Comparison of ENCODE assay signal across 10 mouse cellular contexts in genomic region chr17:27039432-27040102, GRCm38 (mm10). TPM values are rescaled to one million over a fixed set of nuclear protein-coding genes. Genes with fewer than 3 reads are reported as not detected.
DNase-seq lines count a peak whose midpoint lies in the region; ATAC-seq and TF ChIP-seq lines count a peak whose summit lies in the region.
"Had no signal": no experiment of that assay in that cellular context is flagged by ENCODE, and none has a peak within 500 bp of the region (broad histone marks: within the 10 kb centered on the region; RNA-seq: fewer than 3 reads in every experiment).

No protein-coding gene starts in this region.

- no peak for ATAC-seq in kidney, embryonic 14.5 days (ENCODE audit: low FRiP score, low TSS enrichment)
- no peak for ATAC-seq in Patski
- no peak for ATAC-seq in limb, embryonic 12.5 days (ENCODE audit: insufficient number of reproducible peaks, insufficient read depth, low FRiP score, low TSS enrichment, low read depth)

- H3K9me3 ChIP-seq in kidney, embryonic 14.5 days (ENCODE audit: control insufficient read depth, low read length): no peaks in the 10 kb centered on the region
- H3K9me3 ChIP-seq in E14TG2a.4 (ENCODE audit: low read length): no peaks in the 10 kb centered on the region
- H3K9me3 ChIP-seq in limb, embryonic 12.5 days: no peaks in the 10 kb centered on the region

- WGBS in kidney, embryonic 14.5 days: 62% methylated on average over 10 of the region's 10 CpGs
- WGBS in limb, embryonic 12.5 days: 58% methylated on average over 10 of the region's 10 CpGs

- in situ Hi-C loops in Patski (cut with MboI; ENCODE audit: low pct_unique_long_range_greater_than_20kb): loop anchor here (5.0 kb wide), 1 partner anchor 93 kb away; the partner anchor contains the start of gene Uqcc2

- POLR2A ChIA-PET in Patski (lab: Charles Lee): interaction anchor here (0.6 to 3.6 kb wide), 6 partner anchors 12 to 169 kb away, joined by 3 to 21 read pairs (median 4); partner anchors contain the start of gene Itpr3

- CTCF ChIA-PET in Patski (lab: Charles Lee): interaction anchor here (1.4 to 1.6 kb wide), 2 partner anchors 38 to 44 kb away, joined by 4 to 6 read pairs; no protein-coding TSS in a partner anchor

- 0 out of 2 replicates have a peak overlapping the region, but pooled peaks have one; percentile 18 for H3K9ac ChIP-seq in kidney, embryonic 14.5 days (ENCODE audit: low read depth, low read length)
- H3K9ac ChIP-seq in limb, embryonic 12.5 days (replicated peaks): peak overlapping the region; percentile 47; the same call in 1 of the 2 replicates

- peak overlapping the region; percentile 94 for H3K27ac ChIP-seq in kidney, embryonic 14.5 days (ENCODE audit: low read depth, low read length)
- H3K27ac ChIP-seq in limb, embryonic 12.5 days: peak overlapping the region; percentile 90

- no peaks in the 10 kb centered on the region for H3K27me3 ChIP-seq in kidney, embryonic 14.5 days (ENCODE audit: control insufficient read depth, insufficient read depth, low read length)
- H3K27me3 ChIP-seq in E14TG2a.4 (ENCODE audit: insufficient read depth, low read length): no peaks in the 10 kb centered on the region
- no peaks in the 10 kb centered on the region for H3K27me3 ChIP-seq in Patski
- no peaks in the 10 kb centered on the region; the same call in 1 of the 2 replicates for H3K27me3 ChIP-seq in limb, embryonic 12.5 days

- H3K4me2 ChIP-seq in kidney, embryonic 14.5 days (replicated peaks; ENCODE audit: low read depth, low read length): no peak overlapping the region
- H3K4me2 ChIP-seq in limb, embryonic 12.5 days: peak overlapping the region; percentile 47

- TF ChIP-seq CTCF in E14TG2a.4 (conservative IDR thresholded peaks at IDR 0.05; ENCODE audit: low read length) (no peak), Patski (IDR thresholded peaks at IDR 0.05) (no peak)

- H3K4me1 ChIP-seq in kidney, embryonic 14.5 days (ENCODE audit: control insufficient read depth, insufficient read depth, low read length): peaks cover 39% of the 10 kb centered on the region
- H3K4me1 ChIP-seq in E14TG2a.4 (replicated peaks; ENCODE audit: low read depth, low read length): peaks cover 89% of the 10 kb centered on the region
- peaks cover 61% of the 10 kb centered on the region for H3K4me1 ChIP-seq in limb, embryonic 12.5 days (replicated peaks)

- H3K36me3 ChIP-seq in kidney, embryonic 14.5 days (ENCODE audit: control insufficient read depth, insufficient read depth, low read length): no peaks in the 10 kb centered on the region
- no peaks in the 10 kb centered on the region for H3K36me3 ChIP-seq in E14TG2a.4 (ENCODE audit: insufficient read depth, low read length)
- H3K36me3 ChIP-seq in limb, embryonic 12.5 days: no peaks in the 10 kb centered on the region

- DNase-seq in kidney, adult 8-10 months: no peak
- peak; percentile 64 for DNase-seq in Patski (ENCODE audit: low read depth, low spot score)
- DNase-seq in testis, postnatal 14 days (ENCODE audit: low spot score): no peak
- DNase-seq in embryo, embryonic 10 days (ENCODE audit: low spot score): no peak
- DNase-seq: adrenal gland, postnatal 36 days; cerebellum, adult 9-11 months; layer of hippocampus, postnatal 36 days had no signal

- no peak overlapping the region for H3K4me3 ChIP-seq in kidney, embryonic 14.5 days (ENCODE audit: low read length)
- H3K4me3 ChIP-seq in E14TG2a.4 (replicated peaks; ENCODE audit: low read length): peak overlapping the region; percentile 78
- H3K4me3 ChIP-seq in limb, embryonic 12.5 days (replicated peaks): 0 out of 2 replicates have a peak overlapping the region, but pooled peaks have one; percentile 11

RNA-seq across cellular contexts. Expression of gene Bak1, which starts 10.8 kb away (rescaled TPM):
- 11.1 and 16.0 TPM in 2 replicates for polyA plus RNA-seq in kidney, embryonic 14.5 days (2014; fragmentation: Nextera tagmentation; extraction: Ambion mirVana)
- 96.7 TPM for polyA plus RNA-seq in Patski (2021)
- 3.5 and 5.3 TPM in 2 replicates for polyA plus RNA-seq in limb, embryonic 12.5 days (2016; fragmentation: Nextera tagmentation; extraction: Ambion mirVana)

RNA-seq across cellular contexts. Expression of gene Itpr3, which starts 17.5 kb away (rescaled TPM):
- 5.3 and 9.9 TPM in 2 replicates for polyA plus RNA-seq in kidney, embryonic 14.5 days (2014; fragmentation: Nextera tagmentation; extraction: Ambion mirVana)
- 88.6 TPM for polyA plus RNA-seq in Patski (2021)
- 4.3 and 5.2 TPM in 2 replicates for polyA plus RNA-seq in limb, embryonic 12.5 days (2016; fragmentation: Nextera tagmentation; extraction: Ambion mirVana)
